Mouse (Mus musculus) limb, embryonic 13.5 days (tissue): ENCODE measurements around the gene Proca1. TPM values are rescaled to one million over a fixed set of nuclear protein-coding genes. Genes with fewer than 3 reads are reported as not detected.

ENCODE experiments used
- ATAC-seq: fragments of 200-750 bp; cut with Nextera tagmentation; 2 replicates; pipeline ENCODE4 v1.8.0; 2017; ENCODE audit warnings: low read depth, moderate number of reproducible peaks, moderate TSS enrichment; ENCODE audit not compliant: low FRiP score
- H3K27ac ChIP-seq: fragments of 300-500 bp; sonication (generic); 2 replicates; pipeline ENCODE4 v1.5.1; 2015; ENCODE audit warnings: inconsistent platforms, mild to moderate bottlenecking, moderate library complexity
- H3K27me3 ChIP-seq: fragments of 300-500 bp; sonication (generic); 2 replicates; pipeline ENCODE4 v1.6.1; 2015; ENCODE audit warnings: mild to moderate bottlenecking, inconsistent platforms
- H3K36me3 ChIP-seq: fragments of 300-500 bp; sonication (generic); 2 replicates; pipeline ENCODE4 v1.6.1; 2015; ENCODE audit warnings: inconsistent platforms, mild to moderate bottlenecking, moderate library complexity
- H3K4me1 ChIP-seq: fragments of 300-500 bp; sonication (generic); 2 replicates; pipeline ENCODE4 v1.6.1; 2015; ENCODE audit warnings: inconsistent platforms
- H3K4me2 ChIP-seq: fragments of 300-500 bp; sonication (generic); replicated peaks from 2 replicates; pipeline ENCODE4 v1.6.1; 2015; ENCODE audit warnings: inconsistent platforms, mild to moderate bottlenecking, moderate library complexity
- H3K4me3 ChIP-seq: fragments of 300-500 bp; sonication (generic); 2 replicates; pipeline ENCODE4 v1.5.1; 2015; ENCODE audit warnings: moderate library complexity, mild to moderate bottlenecking, inconsistent platforms
- H3K9ac ChIP-seq: fragments of 300-500 bp; sonication (generic); 2 replicates; pipeline ENCODE4 v1.6.1; 2015; ENCODE audit warnings: mild to moderate bottlenecking, inconsistent platforms
- H3K9me3 ChIP-seq: fragments of 300-500 bp; sonication (generic); 2 replicates; pipeline ENCODE4 v1.6.1; 2016; ENCODE audit warnings: inconsistent platforms
- WGBS: fragments of 180-500 bp; shearing (Covaris S2); methylation state at CpG from one replicate; pipeline ENCODE4 v1.1.7; 2015; 5-methylcytosine and 5-hydroxymethylcytosine counted together
- polyA plus RNA-seq: library from polyadenylated mRNA; unstranded; fragments of >200 nt; fragmentation: Nextera tagmentation; extraction: Ambion mirVana; gene quantifications from 2 replicates; pipeline ENCODE4 v1.2.1, GENCODE M21; 2015

Proca1 gene
- polyA plus RNA-seq, 1 experiment from 2014 or later = 2.7 TPM

GRCm38 (mm10) chr11:78160171-78160570 is 33.0 kb upstream of the Proca1 start:
- peaks cover 68% of the 10 kb centered on the region for H3K36me3 ChIP-seq
- H3K4me1 ChIP-seq = peaks cover 54% of the 10 kb centered on the region
- no peaks in the 10 kb centered on the region for H3K27me3 ChIP-seq
- H3K27ac ChIP-seq = 0 out of 2 replicates have a peak overlapping the region, but pooled peaks have one; percentile 45
- H3K9ac ChIP-seq = no peak overlapping the region
- no peak overlapping the region for H3K4me3 ChIP-seq
- no peak for ATAC-seq
- H3K4me2 ChIP-seq = no peak overlapping the region
- no peaks in the 10 kb centered on the region for H3K9me3 ChIP-seq
- 88% methylated on average over 18 of the region's 18 CpGs for WGBS

GRCm38 (mm10) chr11:78160675-78161074 is 32.5 kb upstream of the Proca1 start:
- Histone ChIP-seq H3K27me3 (no peaks in the 10 kb centered on the region), H3K4me1 (peaks cover 55% of the 10 kb centered on the region), H3K9me3 (no peaks in the 10 kb centered on the region), H3K4me3 (no peak overlapping the region), H3K36me3 (peaks cover 63% of the 10 kb centered on the region), H3K4me2 (0 out of 2 replicates have a peak overlapping the region, but pooled peaks have one; percentile 91), H3K27ac (no peak overlapping the region), H3K9ac (no peak overlapping the region)
- ATAC-seq = no peak
- 88% methylated on average over 3 of the region's 3 CpGs for WGBS

DNA sequence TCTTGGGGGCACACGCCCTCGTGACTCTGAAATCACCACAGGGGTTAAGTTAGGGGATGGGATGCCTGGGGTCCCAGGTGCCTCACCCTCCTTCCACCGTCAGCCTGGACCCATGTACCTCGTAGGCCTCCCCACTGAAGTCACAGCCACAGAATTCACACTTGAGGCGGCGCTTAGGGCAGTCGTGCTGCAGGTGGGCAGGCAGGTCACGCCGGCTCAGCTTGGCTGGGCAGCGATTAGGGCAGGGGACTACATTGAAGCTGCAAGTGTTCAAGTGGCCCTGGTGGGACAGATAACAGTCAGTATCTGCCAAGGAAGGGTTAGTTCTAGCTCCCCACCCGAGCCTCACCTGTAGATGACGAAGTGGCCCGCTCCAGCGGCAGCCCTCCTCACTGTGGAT is 32.0 kb upstream of the Proca1 start:
- no peaks in the 10 kb centered on the region for H3K27me3 ChIP-seq
- WGBS = 89% methylated on average over 14 of the region's 14 CpGs
- H3K4me3 ChIP-seq = no peak overlapping the region
- peaks cover 60% of the 10 kb centered on the region for H3K36me3 ChIP-seq
- peaks cover 60% of the 10 kb centered on the region for H3K4me1 ChIP-seq
- no peak for ATAC-seq
- no peak overlapping the region; the same call in 1 of the 2 replicates for H3K27ac ChIP-seq
- peak overlapping the region; percentile 25; the same call in 1 of the 2 replicates for H3K9ac ChIP-seq
- peak overlapping the region; percentile 91 for H3K4me2 ChIP-seq
- H3K9me3 ChIP-seq = no peaks in the 10 kb centered on the region

DNA sequence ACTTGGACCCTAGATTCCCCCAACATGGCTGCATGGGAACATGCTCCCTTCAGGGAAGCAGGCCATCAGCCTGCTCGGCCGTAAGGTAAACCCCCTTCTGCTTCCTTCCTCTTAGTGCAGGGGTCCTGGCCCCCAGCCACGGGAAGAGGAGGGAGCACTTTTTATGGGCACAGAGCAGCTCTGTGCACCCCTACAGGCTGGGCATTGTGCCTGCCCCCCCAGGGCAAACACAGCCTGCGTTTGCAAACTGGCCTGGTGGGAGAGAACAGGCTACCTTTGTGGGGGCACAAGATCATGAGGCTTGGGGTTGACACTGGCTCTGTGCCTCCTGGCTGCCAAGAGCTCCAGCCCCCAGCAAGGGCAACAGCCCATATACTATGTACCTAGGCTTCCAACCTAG is 31.2 kb upstream of the Proca1 start:
- Histone ChIP-seq H3K27ac (peak overlapping the region; percentile 100), H3K27me3 (no peaks in the 10 kb centered on the region), H3K4me3 (peak overlapping the region; percentile 100), H3K9ac (peak overlapping the region; percentile 99; the same call in 1 of the 2 replicates), H3K9me3 (no peaks in the 10 kb centered on the region), H3K4me2 (peak overlapping the region; percentile 91), H3K36me3 (peaks cover 52% of the 10 kb centered on the region), H3K4me1 (peaks cover 65% of the 10 kb centered on the region)
- 41% methylated on average over 4 of the region's 4 CpGs for WGBS
- ATAC-seq = no peak

GRCm38 (mm10) chr11:78162504-78162903 is 30.7 kb upstream of the Proca1 start:
- H3K36me3 ChIP-seq = peaks cover 51% of the 10 kb centered on the region

GRCm38 (mm10) chr11:78163045-78163444 is 30.1 kb upstream of the Proca1 start:
- 51% methylated on average over 2 of the region's 2 CpGs for WGBS

More at GRCm38 (mm10) chr11:78162504-78162903, 30.7 kb upstream of the Proca1 start:
- Histone ChIP-seq H3K9me3 (no peaks in the 10 kb centered on the region), H3K9ac (peak overlapping the region; percentile 99), H3K4me1 (peaks cover 63% of the 10 kb centered on the region), H3K4me2 (peak overlapping the region; percentile 91), H3K27me3 (no peaks in the 10 kb centered on the region), H3K4me3 (peak overlapping the region; percentile 100), H3K27ac (peak overlapping the region; percentile 100)
- ATAC-seq = no peak
- WGBS = 38% methylated on average over 6 of the region's 6 CpGs

GRCm38 (mm10) chr11:78163681-78164603 is 29.2 kb upstream of the Proca1 start:
- WGBS = 0% methylated on average over 22 of the region's 22 CpGs

More at GRCm38 (mm10) chr11:78163045-78163444, 30.1 kb upstream of the Proca1 start:
- ATAC-seq = no peak
- Histone ChIP-seq H3K4me1 (peaks cover 59% of the 10 kb centered on the region), H3K27ac (peak overlapping the region; percentile 100), H3K27me3 (no peaks in the 10 kb centered on the region), H3K9me3 (no peaks in the 10 kb centered on the region), H3K4me3 (peak overlapping the region; percentile 100), H3K36me3 (peaks cover 51% of the 10 kb centered on the region), H3K9ac (peak overlapping the region; percentile 99), H3K4me2 (peak overlapping the region; percentile 91)

DNA sequence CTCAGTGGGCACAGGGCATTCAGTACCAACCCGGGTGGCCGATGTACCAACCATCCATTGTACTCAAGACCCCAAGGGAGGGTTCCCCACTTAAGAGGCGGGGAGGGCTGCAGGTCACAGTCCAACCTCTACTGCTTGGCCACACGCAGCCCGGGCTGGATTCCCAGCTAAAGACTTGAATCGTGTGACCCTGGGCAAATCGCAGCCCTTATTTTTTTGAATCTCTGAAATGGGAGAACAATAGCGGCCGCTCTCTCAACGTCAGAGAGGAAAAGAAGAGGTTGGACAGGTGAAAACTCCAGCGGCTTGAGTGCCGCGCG is 28.6 kb upstream of the Proca1 start:
- H3K4me3 ChIP-seq = peak overlapping the region; percentile 100
- H3K9ac ChIP-seq = peak overlapping the region; percentile 99
- H3K9me3 ChIP-seq = no peaks in the 10 kb centered on the region
- peaks cover 49% of the 10 kb centered on the region for H3K4me1 ChIP-seq
- WGBS = 0% methylated on average over 14 of the region's 14 CpGs
- H3K27ac ChIP-seq = peak overlapping the region; percentile 100
- ATAC-seq = no peak
- peaks cover 37% of the 10 kb centered on the region for H3K36me3 ChIP-seq
- peak overlapping the region; percentile 91 for H3K4me2 ChIP-seq
- no peaks in the 10 kb centered on the region for H3K27me3 ChIP-seq

More at GRCm38 (mm10) chr11:78163681-78164603, 29.2 kb upstream of the Proca1 start:
- Histone ChIP-seq H3K4me1 (peaks cover 54% of the 10 kb centered on the region), H3K9me3 (no peaks in the 10 kb centered on the region), H3K27ac (peak overlapping the region; percentile 100), H3K4me2 (peak overlapping the region; percentile 91), H3K9ac (peak overlapping the region; percentile 99), H3K27me3 (no peaks in the 10 kb centered on the region), H3K4me3 (peak overlapping the region; percentile 100), H3K36me3 (peaks cover 43% of the 10 kb centered on the region)
- ATAC-seq = peak; percentile 65

DNA sequence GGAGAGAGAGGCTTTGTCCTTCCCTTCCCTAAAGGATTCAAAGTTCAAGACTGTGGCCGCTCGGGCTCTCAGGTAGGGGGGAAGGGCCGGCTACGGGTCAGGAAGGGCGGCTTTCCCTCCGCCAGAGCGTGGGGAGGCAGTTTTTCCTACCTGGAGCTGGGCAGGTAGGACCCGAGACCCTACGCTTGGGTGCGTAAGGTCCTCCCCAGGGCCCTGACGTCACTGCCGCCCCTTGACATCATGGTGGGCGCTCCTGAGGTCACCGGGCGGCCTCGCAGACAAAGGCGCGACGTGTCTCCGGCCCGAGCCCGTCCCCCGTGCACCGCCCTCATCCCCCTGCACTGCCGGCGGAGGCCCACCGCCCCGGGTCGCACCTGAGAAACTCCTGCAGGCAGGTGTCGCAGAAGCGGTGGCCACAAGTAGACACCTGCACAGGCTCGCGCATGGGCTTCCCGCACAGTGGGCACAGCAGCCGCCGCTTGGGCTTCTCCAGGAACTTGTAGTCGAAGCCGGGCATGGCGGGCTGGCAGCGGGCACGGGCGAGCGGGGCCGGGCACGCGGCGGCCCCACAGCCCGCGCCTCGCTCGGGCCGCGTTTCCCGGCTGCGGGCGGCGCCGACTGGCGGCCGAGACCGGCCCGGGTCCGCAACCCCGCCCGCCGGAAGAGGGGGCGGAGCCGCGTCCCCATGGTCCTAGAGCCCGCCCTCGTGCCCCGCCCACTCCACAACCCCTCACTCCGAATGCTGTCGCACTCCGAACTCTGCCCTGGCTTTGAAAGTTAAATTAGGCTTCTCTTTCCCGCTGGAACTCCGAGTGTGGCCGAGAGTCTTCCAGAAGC is 28.1 kb upstream of the Proca1 start, which contains the start of gene Traf4:
Gene Traf4, minus strand, starts transcription at position 666 of the 837 bp plus-strand sequence.
- Histone ChIP-seq H3K9ac (peak within 1 kb of the TSS; percentile 99), H3K36me3 (peaks cover 31% of the 10 kb centered on the region), H3K4me3 (peak within 1 kb of the TSS; percentile 100), H3K4me2 (peak within 1 kb of the TSS; percentile 91), H3K9me3 (no peaks in the 10 kb centered on the region), H3K4me1 (peaks cover 46% of the 10 kb centered on the region), H3K27me3 (no peaks in the 10 kb centered on the region), H3K27ac (peak within 1 kb of the TSS; percentile 100)
- peak; percentile 78 for ATAC-seq
- WGBS = under 1% methylated on average over 67 of the region's 78 CpGs

DNA sequence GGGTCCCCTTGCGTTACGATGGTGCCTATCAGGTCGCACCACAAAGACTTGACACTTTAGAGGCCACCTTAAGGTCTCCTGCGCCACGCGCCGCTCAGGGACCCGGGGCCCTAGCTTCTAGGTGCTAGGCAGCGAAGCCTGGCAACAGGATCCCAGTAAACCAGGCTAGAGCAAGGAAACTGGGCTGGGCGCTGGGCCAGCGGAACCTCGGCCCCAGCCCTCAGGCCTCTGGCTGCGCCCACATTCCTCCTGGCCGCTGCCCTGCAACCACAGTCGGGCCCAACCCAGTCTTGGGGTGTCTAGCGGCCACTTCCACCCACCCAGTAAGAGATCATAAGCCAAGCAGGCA is 27.5 kb upstream of the Proca1 start:
- peak overlapping the region; percentile 87 for H3K27ac ChIP-seq
- WGBS = 5% methylated on average over 16 of the region's 16 CpGs
- no peaks in the 10 kb centered on the region for H3K9me3 ChIP-seq
- H3K4me2 ChIP-seq = peak overlapping the region; percentile 91
- ATAC-seq = peak; percentile 20
- H3K27me3 ChIP-seq = no peaks in the 10 kb centered on the region
- peaks cover 41% of the 10 kb centered on the region for H3K4me1 ChIP-seq
- H3K4me3 ChIP-seq = peak overlapping the region; percentile 100
- H3K9ac ChIP-seq = peak overlapping the region; percentile 99
- peaks cover 25% of the 10 kb centered on the region for H3K36me3 ChIP-seq

DNA sequence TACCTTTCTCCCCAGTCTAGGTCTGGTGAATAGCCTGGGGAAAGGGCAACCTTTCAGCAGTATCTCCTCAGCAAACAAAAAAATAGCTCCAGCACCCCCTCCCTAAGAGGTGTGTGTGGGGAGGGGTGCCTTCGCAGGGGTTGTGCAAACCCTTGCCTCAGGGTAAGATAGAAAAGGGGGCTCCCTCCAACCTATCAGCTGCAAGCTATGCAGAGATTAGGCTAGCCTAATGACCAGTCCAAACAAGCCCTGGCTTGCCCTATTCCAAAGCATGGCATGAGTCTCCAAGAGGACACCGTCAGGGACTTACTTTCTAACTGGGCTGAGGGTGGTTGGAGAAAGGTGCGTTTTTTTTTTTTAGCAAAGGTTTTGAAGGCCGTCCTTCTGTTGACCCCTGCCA is 27.0 kb upstream of the Proca1 start:
- H3K27me3 ChIP-seq = no peaks in the 10 kb centered on the region
- no peak for ATAC-seq
- peak overlapping the region; percentile 99 for H3K9ac ChIP-seq
- peaks cover 36% of the 10 kb centered on the region for H3K4me1 ChIP-seq
- peak overlapping the region; percentile 91 for H3K4me2 ChIP-seq
- H3K27ac ChIP-seq = peak overlapping the region; percentile 87
- H3K9me3 ChIP-seq = no peaks in the 10 kb centered on the region
- H3K36me3 ChIP-seq = peaks cover 25% of the 10 kb centered on the region
- H3K4me3 ChIP-seq = peak overlapping the region; percentile 100
- WGBS = 38% methylated on average over 4 of the region's 4 CpGs

DNA sequence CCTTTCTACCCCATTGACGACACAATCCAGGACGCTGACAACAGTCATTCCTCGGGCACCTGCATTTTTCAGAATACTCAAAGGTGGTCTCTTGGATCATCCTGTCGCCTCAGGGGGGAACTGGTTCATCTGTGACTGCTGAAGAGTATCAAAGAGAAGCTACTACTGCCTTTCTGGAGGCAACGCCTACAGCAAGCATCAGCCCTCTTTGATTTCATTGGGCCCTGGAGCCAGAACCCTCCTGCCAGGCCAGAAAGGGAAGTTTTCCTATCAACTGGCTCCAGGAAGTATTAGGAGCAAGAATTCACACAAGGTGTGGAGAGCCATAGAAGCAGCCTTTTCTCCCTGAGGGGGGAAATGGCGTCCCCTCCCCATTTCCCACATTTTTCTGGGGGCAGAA is 26.6 kb upstream of the Proca1 start:
- no peak overlapping the region for H3K27ac ChIP-seq
- WGBS = 68% methylated on average over 6 of the region's 6 CpGs
- peak overlapping the region; percentile 91 for H3K4me2 ChIP-seq

More for the DNA sequence above, 26.6 kb upstream of the Proca1 start:
- Histone ChIP-seq H3K4me1 (peaks cover 33% of the 10 kb centered on the region), H3K36me3 (peaks cover 22% of the 10 kb centered on the region), H3K9ac (no peak overlapping the region), H3K9me3 (no peaks in the 10 kb centered on the region), H3K27me3 (no peaks in the 10 kb centered on the region), H3K4me3 (no peak overlapping the region)
- ATAC-seq = no peak
